Mouse (Mus musculus) heart, postnatal 10 days (tissue): ENCODE results near the gene Srm. TPM values are rescaled to one million over a fixed set of nuclear protein-coding genes. Genes with fewer than 3 reads are reported as not detected.

ENCODE experiments used
- DNase-seq, 2 experiments: peaks; one replicate each; pipeline ENCODE4 v3.0.0; 2021
- intact Hi-C: fragments of 180-260 bp; cut with DNase I; formaldehyde crosslinking; loops from one replicate; pipeline ENCODE4 v1.15.1; 2025
- total RNA-seq, 2 experiments: library from RNA; stranded (reverse); gene quantifications; 2 replicates each; pipeline ENCODE4 v1.2.3; 2021

The Srm gene
- total RNA-seq, 2 experiments from 2014 or later = 25.4 to 26.8 TPM

GRCm38 (mm10) chr4:148600316-148600715 lies 9.0 kb downstream of the Srm start:
- intact Hi-C loops = no loop called here
- no peak for DNase-seq

DNA sequence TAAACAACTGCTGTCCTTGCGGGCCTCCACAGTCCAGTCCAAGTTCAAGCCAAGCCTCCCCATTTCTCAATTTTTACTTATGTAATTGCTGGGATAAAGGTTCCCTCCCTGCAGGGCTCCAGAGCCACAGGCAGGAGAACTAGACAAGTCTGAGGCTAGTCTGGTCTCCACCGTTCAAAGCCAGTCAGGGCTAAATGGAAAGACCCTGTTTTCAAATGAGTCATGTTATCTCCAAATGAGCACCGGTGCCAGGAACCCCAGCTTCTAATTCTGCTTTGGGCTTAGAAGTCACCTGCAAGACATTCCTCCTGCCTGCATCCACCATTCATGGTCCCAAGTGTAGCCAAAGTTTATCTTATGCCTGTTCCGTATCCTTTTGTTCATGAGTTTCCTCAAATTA lies 10.6 kb downstream of the Srm start:
- intact Hi-C loops = no loop called here
- DNase-seq = no peak

DNA sequence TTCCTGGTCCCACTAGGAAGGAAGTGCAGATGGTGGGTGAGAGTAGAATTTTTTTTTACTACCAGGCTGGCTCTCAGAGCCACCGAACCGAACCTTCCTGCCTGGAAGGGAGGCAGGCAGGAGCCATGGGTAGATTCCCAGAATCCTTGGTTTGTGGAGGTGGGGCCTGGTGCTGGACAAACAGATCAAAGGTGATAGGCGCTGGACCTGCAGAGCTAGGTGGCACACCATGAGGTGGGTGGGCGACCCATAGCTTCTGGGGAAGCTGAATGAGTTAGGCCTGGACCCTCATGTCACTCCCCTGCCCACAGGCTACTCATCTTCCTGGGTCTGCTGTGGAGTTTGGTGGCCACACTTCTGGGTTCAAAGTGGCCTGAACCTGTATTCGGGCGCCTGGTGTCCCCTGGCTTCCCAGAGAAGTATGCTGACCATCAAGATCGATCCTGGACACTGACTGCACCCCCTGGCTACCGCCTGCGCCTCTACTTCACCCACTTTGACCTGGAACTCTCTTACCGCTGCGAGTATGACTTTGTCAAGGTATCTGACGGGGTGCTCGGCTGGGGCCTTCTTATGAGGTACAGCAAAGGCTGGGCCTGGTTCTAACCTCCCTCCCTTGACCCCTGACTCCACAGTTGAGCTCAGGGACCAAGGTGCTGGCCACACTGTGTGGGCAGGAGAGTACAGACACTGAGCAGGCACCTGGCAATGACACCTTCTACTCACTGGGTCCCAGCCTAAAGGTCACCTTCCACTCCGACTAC lies 11.2 kb downstream of the Srm start, which contains the start of gene Masp2:
Gene Masp2 (plus strand): TSS at position 198 of the 764 bp plus-strand sequence.
- intact Hi-C loops = no loop called here
- no peak for DNase-seq

DNA sequence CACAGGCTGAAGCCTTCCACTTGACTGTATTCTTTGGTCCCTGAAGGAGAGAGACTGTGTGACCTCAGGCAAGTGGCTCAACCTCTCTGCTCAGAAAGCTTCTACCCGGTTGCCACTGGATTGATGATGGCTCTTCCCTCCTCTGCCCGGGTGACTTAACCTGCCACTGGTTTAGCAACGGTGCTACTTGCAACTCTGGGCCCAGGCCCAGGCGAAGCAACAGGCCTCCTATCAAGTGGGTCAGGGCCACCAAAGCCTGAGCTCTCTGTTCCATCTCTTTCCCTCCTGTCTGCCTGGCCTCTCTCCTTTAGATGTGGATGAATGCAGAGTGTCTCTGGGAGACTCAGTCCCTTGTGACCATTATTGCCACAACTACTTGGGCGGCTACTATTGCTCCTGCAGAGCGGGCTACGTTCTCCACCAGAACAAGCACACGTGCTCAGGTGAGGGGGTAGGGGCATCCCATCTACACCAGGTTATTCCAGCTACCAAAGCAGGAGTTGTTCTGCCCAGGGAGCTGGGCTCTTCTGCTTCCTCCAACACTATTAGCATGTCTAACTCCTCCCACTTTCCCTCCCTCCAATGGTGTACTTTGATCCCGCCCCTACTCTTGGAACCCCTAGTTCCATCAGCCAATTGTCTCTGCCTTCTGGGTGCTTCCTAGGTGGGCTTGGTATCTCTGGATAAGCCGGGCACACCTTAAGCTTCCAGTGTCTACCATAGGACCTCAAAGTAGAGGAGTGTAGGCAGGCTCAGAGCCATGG lies 12.3 kb downstream of the Srm start:
- DNase-seq = no peak
- intact Hi-C loops = no loop called here

DNA sequence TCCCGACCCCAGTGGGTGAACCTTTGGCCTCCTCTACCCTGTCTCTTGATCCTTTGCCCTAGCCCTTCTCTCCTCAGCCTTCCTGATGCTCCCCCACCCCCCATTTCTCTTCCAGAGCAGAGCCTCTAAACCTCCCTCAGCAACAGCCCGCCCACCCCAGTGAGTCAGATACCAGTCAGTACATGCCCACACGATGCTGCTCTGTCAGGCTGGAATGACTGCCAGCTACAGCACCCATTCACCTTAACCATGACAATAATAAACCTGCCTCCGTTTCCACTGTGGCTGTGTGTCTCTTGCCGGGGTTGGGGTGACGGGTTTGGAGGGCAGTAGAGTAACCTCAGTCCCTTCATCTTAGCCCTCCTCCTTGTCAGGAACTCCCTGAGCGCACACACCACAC lies 12.8 kb downstream of the Srm start:
- intact Hi-C loops = no loop called here
- no peak for DNase-seq

DNA sequence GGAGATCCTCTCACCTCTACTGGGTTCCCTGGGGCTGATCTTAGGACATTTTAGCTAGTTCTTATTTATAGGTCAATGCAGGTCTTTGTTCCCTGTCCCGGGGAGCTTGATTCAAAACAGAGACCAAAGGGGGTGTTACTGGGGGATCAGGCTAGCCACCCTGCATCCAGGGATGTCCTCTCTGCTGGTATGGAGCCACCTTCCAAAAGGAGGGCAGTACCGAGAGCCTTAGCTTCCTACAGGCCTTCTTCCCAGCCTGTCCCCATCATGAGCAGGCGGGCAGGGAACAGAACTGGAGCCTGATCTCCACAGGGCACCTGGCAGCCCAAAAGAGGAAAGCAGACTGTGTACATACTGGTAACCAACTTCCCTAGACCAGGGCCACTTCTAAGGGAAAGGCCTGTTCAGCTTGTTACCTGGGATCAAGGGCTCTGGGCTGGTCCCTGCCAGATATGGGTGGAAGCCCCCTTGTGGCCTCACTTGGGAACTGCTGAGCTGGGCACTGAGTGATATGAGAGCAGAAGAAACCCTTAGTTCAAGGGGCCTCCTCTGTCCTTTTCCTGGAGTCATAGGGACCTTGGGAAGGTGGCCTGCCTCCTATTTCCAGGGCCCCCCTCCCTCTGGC lies 13.3 kb downstream of the Srm start:
- DNase-seq = peak; percentile 59 to 71
- intact Hi-C loops = loop anchor here (5.0 kb wide), 1 partner anchor 437 kb away; no protein-coding TSS in a partner anchor

DNA sequence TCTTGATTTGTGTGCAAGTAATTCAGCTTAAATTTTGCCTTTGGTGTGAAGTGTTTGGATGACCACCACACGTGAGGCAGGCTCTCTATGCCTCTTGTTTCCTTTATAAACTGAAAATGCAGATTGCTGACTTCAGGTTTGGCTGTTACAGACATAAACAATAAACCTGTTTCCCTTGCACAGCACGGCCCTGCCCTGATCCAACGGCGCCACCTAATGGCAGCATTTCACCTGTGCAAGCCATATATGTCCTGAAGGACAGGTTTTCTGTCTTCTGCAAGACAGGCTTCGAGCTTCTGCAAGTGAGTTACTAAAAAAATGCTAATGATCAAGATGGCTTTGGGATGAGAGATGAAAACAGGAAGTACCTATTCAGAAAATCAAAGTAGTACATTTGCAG lies 16.5 kb downstream of the Srm start:
- DNase-seq = peak; percentile 81 to 91
- intact Hi-C loops = loop anchor here (5.0 kb wide), 1 partner anchor 440 kb away; no protein-coding TSS in a partner anchor

- DNase-seq = no peak
- intact Hi-C loops = loop anchor here (5.0 kb wide), 1 partner anchor 443 kb away; no protein-coding TSS in a partner anchor
These were observed 18.5 kb downstream of the Srm start for GRCm38 (mm10) chr4:148609805-148610204.

DNA sequence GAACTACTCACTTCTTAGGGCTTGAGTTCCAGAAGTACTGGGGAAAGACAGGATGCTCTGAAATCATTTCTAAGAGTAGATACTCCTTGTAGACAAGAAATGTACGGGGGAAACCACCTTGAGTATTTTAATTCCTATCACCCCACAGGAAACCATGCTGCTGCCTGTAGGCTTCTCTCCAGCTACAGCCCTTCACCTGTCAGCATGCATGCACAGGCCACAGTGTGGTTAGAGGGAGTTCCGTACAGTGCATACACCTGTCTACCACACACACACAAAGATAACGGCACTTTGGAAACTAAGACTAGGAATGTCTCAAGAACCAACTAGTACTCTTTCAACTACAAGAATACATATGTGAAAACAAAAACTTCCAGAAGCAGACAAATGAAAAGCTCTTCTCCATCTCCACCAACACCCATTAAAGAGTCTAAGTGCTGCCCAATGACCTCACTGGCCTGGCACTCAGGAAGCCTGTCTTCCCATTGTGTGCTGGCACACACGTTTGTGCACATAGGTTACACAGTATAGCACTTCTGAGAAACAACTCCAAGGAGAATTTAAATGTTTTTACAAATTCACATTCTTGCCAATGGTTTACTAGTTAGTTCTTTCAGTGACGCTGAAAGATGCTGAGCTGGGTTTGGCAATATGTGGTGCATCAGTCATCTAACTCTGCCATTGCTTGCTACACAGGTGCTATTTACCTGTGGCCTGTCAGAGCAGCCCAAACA lies 19.5 kb downstream of the Srm start:
- DNase-seq = no peak
- intact Hi-C loops = no loop called here

GRCm38 (mm10) chr4:148612557-148612956 lies 21.3 kb downstream of the Srm start:
- no peak for DNase-seq
- intact Hi-C loops = no loop called here

GRCm38 (mm10) chr4:148613738-148614137 lies 22.4 kb downstream of the Srm start:
- DNase-seq = no peak
- intact Hi-C loops = no loop called here

DNA sequence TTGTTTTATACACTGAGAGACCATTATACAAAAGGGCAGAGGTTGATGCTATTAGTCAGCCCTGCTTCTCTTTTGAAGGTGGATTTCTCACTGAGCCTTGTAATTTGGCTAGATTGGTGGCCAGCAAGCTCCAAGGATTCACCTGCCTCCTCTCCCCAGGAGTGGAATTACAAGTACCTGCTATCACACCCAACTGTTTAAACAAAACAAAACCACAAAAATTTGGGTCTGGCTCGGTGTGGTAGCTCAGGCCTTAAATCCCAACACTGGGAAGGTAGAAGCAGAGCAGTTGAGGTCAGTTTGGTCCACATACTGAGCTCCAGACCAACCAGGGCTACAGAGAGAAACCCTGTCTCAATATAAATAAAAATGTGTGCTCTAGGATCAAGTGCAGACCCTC lies 28.5 kb downstream of the Srm start:
- no peak for DNase-seq
- intact Hi-C loops = no loop called here

GRCm38 (mm10) chr4:148620718-148621117 lies 29.4 kb downstream of the Srm start:
- intact Hi-C loops = no loop called here
- no peak for DNase-seq

DNA sequence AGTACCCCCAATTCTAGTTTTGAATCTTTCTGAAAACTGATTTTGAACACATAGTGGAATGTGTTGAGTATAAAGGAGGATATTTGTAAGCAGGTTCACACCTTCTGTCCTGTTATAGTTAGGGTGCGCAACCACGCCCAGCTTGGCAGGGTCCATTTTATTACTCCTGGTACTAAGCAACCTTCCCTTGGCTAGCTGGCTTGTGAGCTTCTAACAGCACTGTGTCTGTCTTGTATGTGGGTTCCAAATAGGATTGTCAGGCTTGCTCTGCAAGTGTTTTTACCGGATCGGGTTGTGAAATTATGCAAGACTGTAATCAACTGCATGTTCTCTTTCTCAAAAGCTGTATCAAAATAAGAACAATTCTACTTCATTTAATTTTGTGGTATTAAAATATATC lies 31.2 kb downstream of the Srm start:
- intact Hi-C loops = no loop called here
- DNase-seq = no peak

DNA sequence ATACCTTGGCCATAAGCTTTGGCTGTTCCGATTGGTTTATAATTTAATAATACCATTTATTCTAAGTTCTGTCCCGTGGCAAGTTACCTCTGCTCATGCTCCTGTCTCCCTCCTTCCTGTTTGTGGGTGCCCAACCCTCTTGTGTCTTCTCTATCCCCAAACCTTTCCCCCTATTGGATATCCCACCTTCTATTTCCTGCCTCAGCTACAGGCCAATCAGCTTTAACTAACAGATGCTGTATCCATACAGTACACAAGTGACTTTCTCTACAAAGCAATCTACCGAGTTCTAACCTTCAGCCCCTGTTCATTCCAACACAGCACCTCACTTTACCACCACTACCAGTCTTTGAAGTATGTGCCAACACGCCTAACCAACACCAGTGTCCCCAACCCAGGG lies 32.3 kb downstream of the Srm start:
- intact Hi-C loops = no loop called here
- no peak for DNase-seq

GRCm38 (mm10) chr4:148625010-148625409 lies 33.7 kb downstream of the Srm start:
- intact Hi-C loops = no loop called here
- DNase-seq = no peak

- intact Hi-C loops = no loop called here
- peak; percentile 36 to 55 for DNase-seq
These were observed 34.7 kb downstream of the Srm start for GRCm38 (mm10) chr4:148625756-148626622.

DNA sequence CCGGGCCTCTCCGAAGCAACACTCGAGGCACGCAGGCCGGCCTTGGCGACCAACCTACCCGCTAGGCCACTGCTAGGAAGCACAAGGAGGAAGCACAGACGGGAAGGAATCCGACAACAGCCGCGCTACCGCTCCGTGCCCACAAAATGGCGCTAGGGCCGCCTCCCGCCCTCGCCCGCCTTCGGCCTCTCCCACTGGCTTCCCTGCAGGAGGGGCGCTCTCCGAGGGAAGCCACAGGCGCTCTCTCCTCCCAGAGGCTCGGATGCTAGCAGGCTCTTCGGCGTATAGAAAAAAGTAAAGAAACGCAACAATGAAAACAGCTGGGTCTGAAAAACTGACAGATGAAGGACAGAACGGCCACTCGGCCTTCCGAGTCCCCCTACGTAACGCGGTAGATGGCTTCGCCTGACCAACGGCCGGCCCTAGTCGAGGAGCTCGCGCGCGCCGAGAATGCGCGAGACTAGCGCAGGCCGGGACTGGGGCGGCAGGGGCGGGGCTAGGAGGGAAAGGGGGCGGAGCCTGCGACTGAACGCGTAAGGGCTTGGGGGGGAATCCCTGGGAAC lies 35.4 kb downstream of the Srm start, which contains the start of gene Tardbp:
Gene Tardbp (minus strand): TSS at position 397 of the 563 bp plus-strand sequence.
- DNase-seq = peak; percentile 97
- intact Hi-C loops = no loop called here

DNA sequence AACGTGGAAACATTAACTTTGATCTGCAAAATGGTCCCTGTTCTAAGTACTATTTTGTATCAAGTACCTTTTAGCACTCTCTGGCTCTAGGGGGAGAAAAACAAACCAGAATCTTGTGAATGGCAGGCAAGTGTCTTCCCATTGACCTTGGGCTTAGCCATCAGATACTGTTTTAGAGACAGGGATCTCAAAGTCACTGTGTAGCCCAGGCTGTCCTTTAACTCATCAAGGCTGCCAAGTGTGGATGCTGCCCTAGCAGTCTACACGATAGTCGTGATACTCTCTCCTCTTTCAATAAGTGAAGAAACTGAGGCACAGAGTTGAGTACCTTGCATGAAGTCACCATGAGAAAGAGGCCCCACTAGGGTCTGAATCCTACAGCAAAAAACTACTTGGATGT lies 35.9 kb downstream of the Srm start:
- DNase-seq = no peak
- intact Hi-C loops = no loop called here
